Mouse (Mus musculus) embryonic facial prominence, embryonic 12.5 days (tissue): Measurements from ENCODE around the gene Zw10. TPM values are rescaled to one million over a fixed set of nuclear protein-coding genes. Genes with fewer than 3 reads are reported as not detected.

ENCODE experiments used
- ATAC-seq: fragments of 200-750 bp; cut with Nextera tagmentation; 2 replicates; pipeline ENCODE4 v1.8.0; 2017; ENCODE audit not compliant: insufficient number of reproducible peaks, insufficient read depth, low FRiP score, low TSS enrichment
- H3K27ac ChIP-seq: fragments of 300-500 bp; sonication (generic); 2 replicates; pipeline ENCODE4 v1.5.1; 2016; ENCODE audit warnings: mild to moderate bottlenecking
- H3K27me3 ChIP-seq: fragments of 300-500 bp; sonication (generic); 2 replicates; pipeline ENCODE4 v1.6.1; 2016; ENCODE audit warnings: mild to moderate bottlenecking, moderate library complexity
- H3K36me3 ChIP-seq: fragments of 300-500 bp; sonication (generic); 2 replicates; pipeline ENCODE4 v1.6.1; 2016; ENCODE audit warnings: mild to moderate bottlenecking
- H3K4me1 ChIP-seq: fragments of 300-500 bp; sonication (generic); 2 replicates; pipeline ENCODE4 v1.6.1; 2016
- H3K4me2 ChIP-seq: fragments of 300-500 bp; sonication (generic); replicated peaks from 2 replicates; pipeline ENCODE4 v1.6.1; 2016; ENCODE audit warnings: mild to moderate bottlenecking, moderate library complexity
- H3K4me3 ChIP-seq: fragments of 300-500 bp; sonication (generic); 2 replicates; pipeline ENCODE4 v1.5.1; 2016; ENCODE audit warnings: mild to moderate bottlenecking
- H3K9ac ChIP-seq: fragments of 300-500 bp; sonication (generic); 2 replicates; pipeline ENCODE4 v1.6.1; 2016; ENCODE audit warnings: mild to moderate bottlenecking, moderate library complexity
- H3K9me3 ChIP-seq: fragments of 300-500 bp; sonication (generic); 2 replicates; pipeline ENCODE4 v1.6.1; 2016; ENCODE audit warnings: mild to moderate bottlenecking, moderate library complexity
- WGBS: fragments of 180-500 bp; shearing (Covaris S2); methylation state at CpG from one replicate; pipeline ENCODE4 v1.1.7; 2016; 5-methylcytosine and 5-hydroxymethylcytosine counted together
- polyA plus RNA-seq: library from polyadenylated mRNA; unstranded; fragments of >200 nt; fragmentation: Nextera tagmentation; extraction: Ambion mirVana; gene quantifications from 2 replicates; pipeline ENCODE4 v1.2.1, GENCODE M21; 2016

The Zw10 gene
- polyA plus RNA-seq = 51.7 and 51.9 TPM in 2 replicates

DNA sequence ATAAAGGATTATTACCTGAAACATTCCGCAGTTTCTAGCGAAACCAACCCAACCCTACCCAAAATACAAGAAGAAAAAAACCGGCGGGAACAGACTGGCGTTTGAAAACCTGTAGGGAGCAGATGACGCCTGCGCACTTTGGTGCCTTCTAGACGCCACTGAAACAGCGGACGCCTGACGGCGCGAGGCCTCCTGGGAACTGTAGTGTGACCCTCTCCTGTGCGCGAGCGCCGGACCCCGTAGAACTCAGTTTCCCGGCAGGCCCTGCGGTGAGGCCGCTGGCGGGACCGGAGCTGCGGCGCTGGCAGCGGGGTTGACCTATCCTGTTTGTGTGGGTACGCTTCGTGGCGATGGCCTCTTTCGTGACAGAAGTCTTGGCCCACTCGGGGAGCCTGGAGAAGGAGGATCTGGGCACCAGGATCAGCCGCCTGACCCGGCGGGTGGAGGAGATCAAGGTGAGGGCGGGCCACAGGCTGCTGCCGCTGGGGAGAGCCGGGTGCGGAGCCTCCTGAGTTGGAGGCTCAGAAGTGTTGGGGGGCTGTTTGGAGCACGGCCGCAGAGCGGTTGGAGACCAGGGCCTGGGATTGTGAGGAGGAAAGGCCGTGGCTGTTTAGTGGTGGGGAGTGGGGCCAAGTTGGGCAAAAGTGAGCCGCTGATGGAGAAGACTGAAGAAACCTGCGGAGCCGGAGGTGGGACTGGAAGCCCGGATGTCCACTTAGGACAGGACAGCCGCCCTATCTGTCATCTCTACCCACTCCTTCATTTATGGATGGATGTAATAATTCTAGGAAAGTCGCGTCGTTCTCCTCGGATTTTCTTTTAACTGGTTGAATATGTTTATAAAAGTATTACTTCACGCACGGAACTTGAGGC lies at the start of gene Zw10:
Gene Zw10, plus strand, starts transcription at position 281 of the 873 bp plus-strand sequence.
- peak; percentile 99 for ATAC-seq
- WGBS = 1% methylated on average over 53 of the region's 53 CpGs
- Histone ChIP-seq H3K4me3 (peak within 1 kb of the TSS; percentile 80), H3K9me3 (no peaks in the 10 kb centered on the region), H3K9ac (peak within 1 kb of the TSS; percentile 78), H3K4me1 (peaks cover 10% of the 10 kb centered on the region), H3K27me3 (no peaks in the 10 kb centered on the region), H3K4me2 (peak within 1 kb of the TSS; percentile 53), H3K27ac (peak within 1 kb of the TSS; percentile 64), H3K36me3 (peaks cover 19% of the 10 kb centered on the region)

DNA sequence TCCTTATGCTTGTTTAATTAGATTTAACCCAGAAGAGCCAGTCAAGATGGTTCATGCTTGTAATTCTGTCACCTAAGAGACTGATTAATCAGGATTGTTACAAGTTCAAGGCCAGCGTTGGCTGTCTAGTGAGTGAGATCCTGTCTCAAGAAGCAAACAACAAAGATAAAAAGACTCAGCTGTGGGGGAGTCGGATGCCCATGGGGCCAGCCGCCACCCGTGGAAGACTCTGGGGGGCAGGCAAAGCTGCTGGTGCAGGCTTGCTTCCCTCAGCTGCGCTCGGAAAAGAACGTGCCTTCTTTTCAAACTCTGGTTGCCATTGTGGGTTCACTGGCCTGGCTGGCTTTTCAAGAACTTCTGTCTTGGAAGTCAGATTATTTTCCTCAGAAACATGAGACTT lies 39.6 kb upstream of the Zw10 start:
- no peaks in the 10 kb centered on the region for H3K27me3 ChIP-seq
- H3K9ac ChIP-seq = no peak overlapping the region
- no peaks in the 10 kb centered on the region for H3K9me3 ChIP-seq
- peaks cover 66% of the 10 kb centered on the region for H3K36me3 ChIP-seq
- H3K4me3 ChIP-seq = no peak overlapping the region
- H3K4me1 ChIP-seq = no peaks in the 10 kb centered on the region
- 81% methylated on average over 7 of the region's 7 CpGs for WGBS
- H3K4me2 ChIP-seq = no peak overlapping the region
- ATAC-seq = no peak
- H3K27ac ChIP-seq = no peak overlapping the region

DNA sequence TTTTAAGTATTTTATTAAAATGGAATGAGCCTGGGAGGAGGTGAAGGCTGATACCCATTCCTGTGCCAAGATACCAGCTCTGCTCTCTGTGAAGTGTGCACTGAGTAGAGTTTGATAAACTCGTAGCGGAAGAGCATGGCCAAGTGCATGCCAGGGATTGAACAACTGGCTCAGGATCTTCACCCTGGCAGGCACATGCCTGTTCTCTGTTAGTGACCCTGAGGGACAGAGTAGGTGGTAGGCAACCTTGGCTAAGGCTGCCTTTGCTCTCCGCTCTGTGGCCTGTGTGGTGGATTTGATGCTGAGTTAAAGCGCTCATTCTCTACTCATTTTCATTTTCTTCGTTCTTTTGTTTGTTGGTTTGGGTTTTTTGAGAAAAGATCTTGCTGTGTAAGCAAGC lies 34.1 kb upstream of the Zw10 start:
- 93% methylated on average over 5 of the region's 5 CpGs for WGBS
- Histone ChIP-seq H3K36me3 (peaks cover 39% of the 10 kb centered on the region), H3K4me2 (no peak overlapping the region), H3K27ac (no peak overlapping the region), H3K4me1 (no peaks in the 10 kb centered on the region), H3K27me3 (no peaks in the 10 kb centered on the region), H3K9me3 (no peaks in the 10 kb centered on the region), H3K9ac (no peak overlapping the region), H3K4me3 (no peak overlapping the region)
- ATAC-seq = no peak

DNA sequence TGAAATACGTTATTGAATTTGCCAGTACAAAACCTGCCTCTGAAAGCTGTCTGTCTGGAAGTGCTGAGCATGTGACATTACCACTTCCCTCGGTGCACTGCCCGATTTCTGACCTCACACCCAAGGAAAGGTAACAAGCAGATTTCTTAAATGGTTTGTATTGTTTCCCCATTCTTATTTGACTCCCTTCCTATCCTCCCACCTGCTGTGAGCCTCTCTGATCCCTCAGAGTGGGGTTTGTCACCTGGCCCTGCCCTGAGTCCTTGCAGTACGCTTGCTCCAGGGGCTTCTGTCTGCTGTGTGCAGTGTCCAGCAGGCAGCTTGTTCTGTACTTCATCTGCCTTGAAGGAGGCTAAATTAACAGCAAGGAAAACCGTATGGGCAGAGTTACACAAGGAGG lies 31.5 kb upstream of the Zw10 start:
- H3K9ac ChIP-seq = no peak overlapping the region
- 89% methylated on average over 5 of the region's 5 CpGs for WGBS
- H3K4me3 ChIP-seq = no peak overlapping the region
- ATAC-seq = no peak
- H3K4me2 ChIP-seq = no peak overlapping the region
- peaks cover 47% of the 10 kb centered on the region for H3K36me3 ChIP-seq
- no peaks in the 10 kb centered on the region for H3K4me1 ChIP-seq
- no peaks in the 10 kb centered on the region for H3K27me3 ChIP-seq
- H3K27ac ChIP-seq = no peak overlapping the region
- H3K9me3 ChIP-seq = no peaks in the 10 kb centered on the region

DNA sequence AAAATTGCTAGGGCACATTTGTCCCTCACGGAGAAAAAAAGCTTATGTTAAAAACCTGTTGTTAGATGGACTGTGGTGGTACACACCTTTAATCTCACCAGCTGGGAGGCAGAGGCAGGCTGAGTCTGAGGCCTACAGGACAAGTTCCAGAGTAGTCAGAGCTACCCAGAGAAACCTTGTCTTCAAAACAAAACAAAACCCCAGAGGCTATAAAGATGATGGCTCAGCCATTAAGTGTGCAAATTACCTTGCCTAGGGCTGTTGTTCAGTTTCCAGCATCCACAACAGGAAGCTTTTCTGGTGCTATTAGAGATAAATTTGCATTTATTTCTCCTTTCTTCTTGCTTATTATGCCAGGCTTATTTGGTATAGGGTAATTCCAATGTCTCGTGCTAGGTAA lies 30.9 kb upstream of the Zw10 start:
- H3K4me1 ChIP-seq = no peaks in the 10 kb centered on the region
- H3K27me3 ChIP-seq = no peaks in the 10 kb centered on the region
- no peak for ATAC-seq
- H3K4me3 ChIP-seq = no peak overlapping the region
- WGBS = 92% methylated on average over 2 of the region's 2 CpGs
- H3K9me3 ChIP-seq = no peaks in the 10 kb centered on the region
- no peak overlapping the region for H3K27ac ChIP-seq
- no peak overlapping the region for H3K4me2 ChIP-seq
- H3K36me3 ChIP-seq = peaks cover 50% of the 10 kb centered on the region
- H3K9ac ChIP-seq = no peak overlapping the region

DNA sequence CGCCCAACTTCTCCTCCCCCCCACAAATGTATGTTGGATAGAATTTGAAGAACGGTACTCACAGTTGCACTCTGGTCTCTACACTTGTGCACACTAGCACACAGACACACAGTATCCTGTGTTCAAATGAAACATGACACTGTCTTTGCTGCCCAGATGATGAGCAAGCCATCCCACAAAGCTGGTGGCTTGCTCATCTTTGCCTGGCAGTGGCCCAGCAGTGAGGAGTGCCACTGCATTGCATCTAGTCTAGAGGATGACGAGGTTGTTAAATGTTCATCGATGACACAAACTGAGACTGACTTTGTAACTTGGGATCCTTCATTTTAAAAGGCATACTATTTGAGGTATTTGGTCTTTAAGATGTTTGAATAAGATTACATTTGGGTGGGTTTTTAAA lies 20.6 kb upstream of the Zw10 start:
- WGBS = 93% methylated on average over 4 of the region's 4 CpGs
- no peak for ATAC-seq
- peaks cover 83% of the 10 kb centered on the region for H3K36me3 ChIP-seq

DNA sequence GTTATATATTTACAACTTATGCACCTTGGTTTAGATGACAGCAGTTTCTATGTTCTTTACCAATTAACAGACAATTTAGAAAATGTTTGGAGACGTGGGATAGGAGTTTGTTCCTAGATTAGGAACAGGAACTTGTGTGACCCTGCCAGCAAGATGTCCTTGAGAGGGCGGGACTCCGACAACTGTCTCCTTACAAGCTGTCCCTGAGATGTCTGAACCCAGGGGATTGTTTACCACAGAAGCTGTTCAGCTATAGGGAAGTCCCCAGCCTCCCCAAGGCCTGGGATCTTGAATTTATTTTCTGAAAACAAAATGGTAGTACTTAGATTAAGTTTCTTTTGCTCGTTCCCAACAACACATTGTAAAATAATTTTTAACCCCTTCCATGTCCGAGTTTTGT lies 4.5 kb upstream of the Zw10 start:
- H3K4me2 ChIP-seq = no peak overlapping the region
- no peaks in the 10 kb centered on the region for H3K9me3 ChIP-seq
- no peak overlapping the region for H3K4me3 ChIP-seq
- 70% methylated on average over 5 of the region's 5 CpGs for WGBS
- no peak overlapping the region for H3K9ac ChIP-seq
- no peaks in the 10 kb centered on the region for H3K27me3 ChIP-seq
- no peaks in the 10 kb centered on the region for H3K4me1 ChIP-seq
- H3K36me3 ChIP-seq = no peaks in the 10 kb centered on the region
- ATAC-seq = no peak
- no peak overlapping the region for H3K27ac ChIP-seq

More for the DNA sequence above, 20.6 kb upstream of the Zw10 start:
- no peaks in the 10 kb centered on the region for H3K9me3 ChIP-seq
- no peak overlapping the region for H3K4me3 ChIP-seq
- H3K9ac ChIP-seq = no peak overlapping the region
- no peak overlapping the region for H3K4me2 ChIP-seq
- no peaks in the 10 kb centered on the region for H3K27me3 ChIP-seq
- H3K27ac ChIP-seq = no peak overlapping the region
- H3K4me1 ChIP-seq = no peaks in the 10 kb centered on the region

DNA sequence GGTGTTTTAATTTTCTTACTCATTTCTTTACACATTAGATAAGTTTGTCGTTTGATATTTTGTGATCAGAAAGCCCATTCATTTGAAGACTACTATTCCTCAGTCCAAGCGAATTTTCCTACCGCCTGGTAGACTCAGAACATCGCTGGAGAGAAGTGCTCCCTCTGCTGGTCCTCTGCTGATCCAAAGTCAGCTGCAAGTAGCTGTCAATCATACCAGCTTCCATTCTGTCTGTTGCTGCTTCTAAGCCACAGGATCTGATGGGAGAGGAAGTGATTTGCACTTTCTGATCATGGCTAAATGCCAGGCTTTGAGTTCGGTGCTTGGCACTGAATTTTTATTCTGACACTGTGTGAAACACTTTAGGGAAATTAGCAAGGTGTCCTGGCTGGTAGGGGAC lies 4.1 kb upstream of the Zw10 start:
- Histone ChIP-seq H3K9me3 (no peaks in the 10 kb centered on the region), H3K4me2 (no peak overlapping the region), H3K36me3 (no peaks in the 10 kb centered on the region), H3K9ac (no peak overlapping the region), H3K4me1 (peaks cover 2% of the 10 kb centered on the region), H3K27me3 (no peaks in the 10 kb centered on the region), H3K27ac (no peak overlapping the region), H3K4me3 (no peak overlapping the region)
- 16% methylated on average over 5 of the region's 5 CpGs for WGBS
- no peak for ATAC-seq

DNA sequence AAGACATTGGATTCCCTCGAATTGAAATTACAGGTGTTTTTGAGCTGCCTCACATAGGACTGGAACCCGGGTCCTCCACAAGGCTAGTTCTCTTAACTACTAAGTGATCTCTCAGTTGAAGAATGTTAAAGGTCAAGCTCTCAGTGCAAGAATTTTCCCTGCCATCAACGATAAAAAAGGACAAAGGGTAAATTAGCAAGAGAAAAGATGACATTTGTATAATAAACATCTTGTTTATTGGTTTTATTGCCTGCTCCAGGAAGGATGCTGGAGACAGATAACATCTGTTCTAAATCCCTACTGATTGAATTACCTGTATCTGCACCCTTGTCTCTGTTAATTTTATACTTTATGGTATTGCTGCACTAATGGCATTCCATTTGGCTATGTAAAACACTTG lies 1.4 kb upstream of the Zw10 start:
- Histone ChIP-seq H3K9ac (no peak overlapping the region), H3K4me3 (no peak overlapping the region), H3K9me3 (no peaks in the 10 kb centered on the region), H3K27me3 (no peaks in the 10 kb centered on the region), H3K27ac (no peak overlapping the region), H3K36me3 (peaks cover 7% of the 10 kb centered on the region), H3K4me1 (peaks cover 10% of the 10 kb centered on the region), H3K4me2 (no peak overlapping the region)
- ATAC-seq = no peak
- WGBS = 80% methylated on average over 3 of the region's 3 CpGs

DNA sequence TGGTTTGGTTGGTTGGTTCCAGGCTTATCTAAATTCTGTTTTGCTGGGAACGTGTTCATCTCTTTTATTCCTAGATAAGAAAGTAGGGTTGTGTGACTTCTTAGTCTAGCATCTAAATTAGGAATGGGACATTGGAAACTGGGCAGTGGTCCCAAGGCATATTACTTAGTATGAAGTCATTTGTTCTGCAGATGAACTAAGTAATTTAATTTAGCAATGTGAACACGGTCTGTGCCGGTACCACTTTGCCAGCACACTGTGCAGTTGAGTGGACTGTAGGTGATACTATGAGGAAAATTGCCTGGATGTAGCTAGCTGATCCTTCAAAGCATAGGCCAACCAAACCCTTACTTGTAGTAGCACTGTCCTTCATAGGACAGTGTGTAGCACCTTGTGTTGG lies 21.4 kb downstream of the Zw10 start:
- Histone ChIP-seq H3K9me3 (no peaks in the 10 kb centered on the region), H3K9ac (no peak overlapping the region), H3K4me1 (no peaks in the 10 kb centered on the region), H3K27me3 (no peaks in the 10 kb centered on the region), H3K4me3 (no peak overlapping the region), H3K27ac (no peak overlapping the region), H3K4me2 (no peak overlapping the region), H3K36me3 (peaks cover 79% of the 10 kb centered on the region)
- 89% methylated on average over 3 of the region's 3 CpGs for WGBS
- no peak for ATAC-seq

DNA sequence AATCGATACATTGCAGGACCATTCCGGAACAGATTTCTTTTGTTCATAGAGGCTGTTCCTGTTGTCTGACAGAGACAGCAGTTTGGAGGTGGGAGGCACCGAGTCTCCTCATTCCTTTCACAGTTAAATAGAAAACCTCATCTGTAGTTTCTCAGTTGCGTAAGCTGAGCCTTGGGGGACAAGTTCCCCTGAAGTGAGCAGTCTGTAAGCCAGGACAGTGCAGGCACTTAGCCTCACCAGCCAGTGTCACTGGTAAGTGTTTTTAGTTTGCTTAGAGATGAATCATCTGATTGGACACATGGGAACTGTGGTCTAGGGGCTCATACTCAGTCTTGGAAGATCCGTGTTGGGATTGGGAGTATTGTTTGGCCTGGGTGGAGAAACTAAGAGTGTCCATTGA lies 25.7 kb downstream of the Zw10 start, which contains the start of gene Tmprss5:
Gene Tmprss5, plus strand, starts transcription at position 154 of the 400 bp plus-strand sequence.
- no peak within 1 kb of the TSS for H3K9ac ChIP-seq
- H3K36me3 ChIP-seq = peaks cover 41% of the 10 kb centered on the region
- 50% methylated on average over 5 of the region's 5 CpGs for WGBS
- ATAC-seq = no peak
- H3K4me2 ChIP-seq = no peak within 1 kb of the TSS
- no peak within 1 kb of the TSS for H3K4me3 ChIP-seq
- H3K9me3 ChIP-seq = no peaks in the 10 kb centered on the region
- no peaks in the 10 kb centered on the region for H3K27me3 ChIP-seq
- no peaks in the 10 kb centered on the region for H3K4me1 ChIP-seq
- H3K27ac ChIP-seq = no peak within 1 kb of the TSS; the same call in 1 of the 2 replicates

DNA sequence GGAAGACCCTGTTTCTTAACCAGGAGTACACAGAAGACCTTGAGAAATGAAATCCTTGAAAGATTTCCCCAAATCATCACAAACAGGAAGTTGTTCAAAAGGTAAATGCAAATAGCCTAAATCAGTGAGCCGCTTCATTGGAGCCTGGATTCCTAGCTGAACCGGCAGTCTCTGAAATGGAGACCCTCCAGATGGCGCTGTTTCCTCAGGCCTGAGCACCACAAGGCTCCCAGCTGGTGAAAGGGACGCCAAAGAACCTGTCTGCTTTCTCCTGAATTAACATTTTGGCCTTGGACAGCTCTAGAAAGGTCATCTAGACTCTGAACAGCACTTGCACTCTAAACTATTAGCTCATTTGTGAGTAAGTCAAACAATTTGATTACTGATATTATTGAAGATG lies 26.1 kb downstream of the Zw10 start:
- Histone ChIP-seq H3K27ac (no peak overlapping the region), H3K27me3 (no peaks in the 10 kb centered on the region), H3K4me1 (no peaks in the 10 kb centered on the region), H3K9ac (no peak overlapping the region), H3K9me3 (no peaks in the 10 kb centered on the region), H3K4me3 (no peak overlapping the region), H3K4me2 (no peak overlapping the region), H3K36me3 (peaks cover 37% of the 10 kb centered on the region)
- ATAC-seq = no peak
- 7% methylated on average over 4 of the region's 4 CpGs for WGBS
